Mouse (Mus musculus) induced T-regulatory cell, adult 2 months (primary cell): ENCODE measurements around the gene Anks3.
A peak's percentile ranks its signal among the peaks of the same experiment; 100 is the strongest.

ENCODE experiments used
- DNase-seq: peaks from one replicate; pipeline ENCODE4 v3.0.0-alpha.2; 2012; ENCODE audit warnings: low read depth

Gene Anks3

DNA sequence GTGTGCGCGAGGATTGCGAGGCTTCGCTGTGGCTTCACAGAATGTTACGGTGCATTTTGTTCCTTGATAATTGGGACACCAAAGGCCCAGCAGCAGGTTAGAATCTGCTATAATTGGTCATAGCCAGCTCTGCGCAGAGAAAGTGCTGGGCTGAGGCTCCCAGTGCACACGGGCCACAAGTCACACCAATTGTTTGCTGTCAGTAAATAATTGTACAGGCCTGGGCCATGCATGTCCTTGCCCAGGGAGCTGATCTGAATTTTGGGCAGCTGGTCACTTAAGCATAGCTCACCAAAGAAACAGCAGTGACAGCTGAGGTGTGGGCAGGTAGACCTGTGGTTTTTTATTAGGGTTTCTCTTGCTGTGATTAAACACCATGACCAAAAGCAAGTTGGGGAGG lies 36.0 kb downstream of the Anks3 start:
- no peak for DNase-seq

DNA sequence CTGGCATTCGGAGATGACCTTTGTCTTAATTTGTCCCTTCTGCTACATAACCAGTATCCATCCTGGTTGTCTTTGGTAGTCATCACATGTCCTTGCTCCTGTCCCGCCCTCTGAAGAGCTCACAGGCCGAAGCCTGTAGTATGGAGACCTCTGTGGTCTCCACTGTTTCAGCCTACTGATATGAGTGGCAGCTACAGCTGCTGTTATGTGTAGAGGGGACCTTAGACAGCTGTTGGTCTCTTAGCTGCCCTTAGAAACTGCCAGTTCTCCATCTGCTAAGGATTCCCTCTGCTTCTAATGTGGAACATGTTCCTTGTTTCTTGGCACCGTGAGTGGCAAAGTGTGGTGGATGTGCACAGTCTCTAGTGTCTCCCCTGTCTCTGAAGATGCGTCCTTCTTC lies 40.0 kb downstream of the Anks3 start:
- no peak for DNase-seq

DNA sequence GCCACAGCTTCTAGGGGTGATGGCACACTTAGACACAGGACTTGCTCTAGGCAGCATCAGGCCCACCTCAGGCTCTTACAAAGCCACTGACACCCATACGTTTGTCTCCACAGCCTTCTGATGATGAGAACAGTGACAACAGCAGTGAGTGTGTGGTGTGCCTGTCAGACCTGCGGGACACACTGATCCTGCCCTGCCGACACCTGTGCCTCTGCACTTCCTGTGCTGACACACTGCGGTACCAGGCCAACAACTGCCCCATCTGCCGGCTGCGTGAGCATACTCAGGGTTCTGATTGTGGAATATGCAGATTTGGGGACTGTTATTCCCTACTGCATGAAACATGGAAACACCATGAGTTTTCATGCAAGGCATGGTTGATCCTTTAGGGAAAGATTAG lies 41.5 kb downstream of the Anks3 start:
- no peak for DNase-seq

DNA sequence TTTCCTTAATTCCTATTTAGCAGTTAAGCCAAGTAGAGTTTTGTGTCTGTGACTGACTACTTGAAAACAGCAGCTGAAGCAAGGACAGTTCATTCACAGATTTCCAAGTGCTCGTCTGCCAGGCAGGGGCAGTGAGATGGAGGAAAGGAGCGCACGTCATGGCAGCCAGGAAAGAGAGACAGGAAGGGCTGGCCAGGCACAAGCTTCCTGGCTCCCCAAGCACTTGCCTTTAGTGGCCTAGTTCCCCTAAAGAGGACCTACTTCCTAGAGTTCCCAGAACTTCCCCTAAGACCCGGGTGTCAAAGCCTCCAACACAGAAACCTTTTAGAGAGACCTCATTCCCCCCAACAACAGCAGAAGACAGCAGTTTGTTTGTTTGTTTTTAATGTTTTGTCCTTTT lies 43.4 kb downstream of the Anks3 start:
- DNase-seq, result no peak

DNA sequence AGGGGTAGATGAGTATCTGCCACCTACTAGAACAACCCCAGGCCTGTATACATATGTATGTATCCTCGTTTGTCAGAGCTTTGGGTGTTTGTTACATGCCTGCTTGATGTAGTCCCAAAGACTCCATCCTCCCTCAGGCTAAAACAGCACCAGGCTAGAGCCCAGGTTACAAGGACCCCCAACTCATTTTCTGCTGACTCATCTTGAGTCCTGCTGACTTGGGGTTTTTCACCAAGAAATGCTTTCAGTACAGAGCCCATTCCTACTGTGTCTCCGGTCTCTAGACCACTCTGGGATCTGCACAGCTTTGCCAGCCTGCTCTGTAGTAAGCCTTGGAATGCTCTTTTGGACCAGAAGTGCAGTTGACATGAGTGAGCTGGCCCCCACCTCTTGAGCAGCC lies 47.4 kb downstream of the Anks3 start:
- no peak for DNase-seq

DNA sequence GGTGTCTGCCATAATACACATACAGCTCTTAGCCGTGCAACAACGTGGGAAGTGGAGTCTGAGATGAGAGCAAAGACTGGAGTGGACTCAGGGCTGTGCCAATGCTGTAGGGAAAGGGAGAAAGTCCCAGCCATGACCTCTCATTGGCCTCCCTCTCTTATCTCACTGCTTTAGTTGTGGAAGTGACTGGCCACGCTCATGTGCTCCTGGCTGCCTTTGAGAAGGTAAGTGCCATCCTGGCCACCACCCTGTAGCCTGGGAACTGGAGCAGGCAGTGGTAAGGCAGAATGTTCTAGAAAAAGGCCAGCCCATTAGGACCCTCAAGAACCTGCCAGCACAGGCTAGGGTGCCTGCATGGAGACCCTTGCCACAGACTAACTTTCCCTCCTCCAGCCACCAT lies 48.1 kb downstream of the Anks3 start:
- no peak for DNase-seq

DNA sequence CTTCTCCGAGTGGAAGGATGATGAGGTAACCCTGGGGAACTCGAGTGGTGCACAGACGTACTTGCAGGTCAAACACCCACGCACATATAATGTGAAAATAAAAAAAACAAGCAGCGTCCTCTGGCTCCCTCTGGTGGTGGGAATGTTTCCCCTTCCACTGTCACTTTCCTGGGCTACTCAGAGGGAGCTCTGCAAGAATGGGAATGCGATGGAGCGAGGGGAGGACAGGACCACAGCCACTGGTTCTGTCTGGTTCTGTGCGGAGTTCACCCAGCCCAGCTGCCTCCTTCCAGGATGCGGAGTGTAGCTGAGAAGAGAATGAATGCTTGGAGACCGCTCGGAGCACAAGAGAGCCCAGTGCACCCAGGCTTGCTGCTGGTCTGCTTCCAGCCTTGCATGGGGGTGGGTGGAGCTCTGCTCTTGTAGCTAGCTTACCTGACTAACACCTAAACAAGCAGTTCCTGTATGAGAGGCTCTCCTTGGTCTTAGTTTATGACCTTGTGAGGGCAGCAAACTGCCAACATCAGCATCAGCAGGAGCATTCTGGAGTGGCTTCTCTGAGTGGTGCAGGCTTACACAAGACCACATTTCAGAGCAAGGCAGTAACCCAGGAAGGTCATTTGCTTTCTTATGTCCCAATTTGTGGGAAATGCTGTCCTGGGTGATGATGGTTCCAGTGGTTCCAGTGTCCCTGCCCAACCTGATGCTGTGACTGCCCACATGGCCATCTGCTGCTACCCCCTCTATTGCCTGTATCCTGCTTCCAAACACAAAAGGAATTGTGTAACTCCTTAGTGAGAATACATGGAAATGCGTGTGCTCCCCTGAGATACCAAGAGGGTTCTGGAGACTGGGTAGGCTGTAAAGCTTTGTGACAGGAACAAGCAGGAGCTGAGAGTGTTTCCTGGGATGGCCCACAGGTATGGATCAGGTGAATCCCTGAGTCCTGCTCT lies 49.9 kb downstream of the Anks3 start:
- peak; percentile 90 for DNase-seq

DNA sequence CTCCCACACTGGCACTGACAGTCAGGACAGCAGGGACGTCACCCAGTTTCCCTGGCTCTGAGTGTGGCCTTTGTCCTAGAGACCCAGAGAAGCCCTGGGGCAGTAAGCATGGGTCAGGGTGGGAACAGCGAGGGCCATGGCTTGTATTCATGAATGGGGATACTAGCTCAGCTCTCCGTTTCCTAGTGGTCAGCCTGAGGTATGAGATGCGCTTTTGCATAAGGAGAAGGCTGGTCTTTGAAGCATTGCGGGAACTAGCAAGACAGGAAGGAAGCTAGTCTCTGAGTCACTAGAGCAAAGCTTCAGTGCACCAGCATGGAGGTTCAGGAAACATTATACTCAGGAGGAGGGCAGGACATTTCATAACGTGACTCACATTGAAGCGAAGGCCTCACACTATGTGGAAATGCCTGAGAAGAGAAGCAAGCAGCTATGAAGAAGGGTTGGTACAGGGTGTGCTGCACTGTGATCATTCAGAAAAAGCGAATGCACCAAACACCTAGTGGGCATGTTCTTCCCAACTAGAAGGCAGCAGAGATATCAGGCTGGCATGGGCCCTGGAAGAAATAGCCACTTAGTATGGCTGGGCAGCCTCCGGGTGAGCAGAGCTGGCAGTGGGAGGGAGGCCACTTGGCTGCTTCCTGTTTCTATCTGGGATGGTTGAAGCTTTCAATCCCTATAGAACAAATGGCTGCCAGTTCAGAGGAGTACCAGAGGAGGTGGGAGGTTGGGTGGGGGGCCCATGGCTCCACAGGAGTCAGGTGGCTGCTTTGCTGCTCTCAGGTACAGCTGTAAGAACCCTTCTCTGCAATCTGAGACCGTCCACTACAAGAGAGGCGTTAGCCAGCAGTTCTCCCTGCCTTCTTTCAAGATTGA lies 50.9 kb downstream of the Anks3 start:
- DNase-seq, result peak; percentile 44

DNA sequence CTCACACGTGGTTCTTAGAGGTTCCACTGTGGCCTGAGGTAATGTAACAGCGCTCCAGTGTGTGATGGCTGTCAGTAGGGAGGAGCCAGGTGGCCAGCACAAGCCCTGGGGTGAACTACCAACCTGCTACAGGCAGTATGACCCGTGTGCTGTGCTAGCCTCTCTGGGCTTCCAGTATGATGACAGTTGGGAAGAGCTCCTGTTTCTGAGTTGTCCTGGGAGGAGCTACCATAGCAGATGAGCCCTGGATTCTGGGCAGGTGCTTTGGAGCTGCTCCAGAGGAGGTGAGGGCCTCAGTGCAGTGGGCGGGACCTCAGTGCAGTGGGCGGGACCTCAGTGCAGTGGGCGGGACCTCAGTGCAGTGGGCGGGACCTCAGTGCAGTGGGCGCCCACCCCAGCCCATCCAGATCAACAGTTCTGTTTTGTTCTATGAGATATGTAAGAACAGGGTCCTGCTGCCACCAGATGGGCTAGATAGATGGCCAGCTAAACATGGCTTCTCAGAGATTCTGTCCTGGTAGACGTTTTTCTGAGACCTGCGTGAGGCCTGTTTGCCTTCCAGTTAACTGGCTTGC lies 51.8 kb downstream of the Anks3 start:
- DNase-seq, result no peak

DNA sequence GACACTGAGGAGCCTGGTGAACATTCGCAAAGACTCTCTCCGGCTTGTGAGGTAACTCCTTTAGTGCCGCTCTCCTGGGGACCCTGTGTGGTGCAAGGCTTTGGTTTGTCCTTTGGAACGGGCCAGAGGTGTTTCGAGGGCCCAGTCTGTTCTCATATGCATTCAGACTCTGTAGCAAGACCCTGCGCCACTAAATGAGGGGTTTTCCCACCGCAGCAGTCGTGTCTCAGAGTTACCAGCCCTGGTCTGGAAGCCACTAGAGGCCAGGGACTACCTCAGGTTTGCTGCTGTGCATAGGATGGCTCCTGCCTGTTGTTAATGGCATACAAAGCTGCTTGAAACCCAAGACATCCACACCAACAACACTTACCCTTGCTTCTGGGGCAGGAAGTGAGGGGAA lies 53.2 kb downstream of the Anks3 start:
- no peak for DNase-seq

DNA sequence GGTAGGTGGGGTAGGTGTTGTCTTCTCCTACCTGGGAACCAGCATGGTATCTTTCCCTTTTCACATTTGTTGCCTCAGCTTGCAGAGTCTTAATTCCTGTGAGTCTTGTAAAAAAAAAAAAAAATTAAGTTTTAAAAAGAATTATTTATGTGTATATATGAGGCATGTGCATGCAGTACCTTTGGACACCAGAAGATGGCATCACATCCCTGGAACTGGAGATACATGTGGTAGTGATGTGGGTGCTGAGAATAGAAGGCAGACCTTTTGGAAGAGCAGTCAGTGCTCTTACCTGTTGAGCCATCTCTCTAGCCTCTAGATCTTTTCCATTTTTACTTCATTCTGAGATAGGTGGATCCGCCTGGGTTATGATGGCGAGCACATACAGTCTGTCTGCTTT lies 54.3 kb downstream of the Anks3 start:
- peak; percentile 49 for DNase-seq

DNA sequence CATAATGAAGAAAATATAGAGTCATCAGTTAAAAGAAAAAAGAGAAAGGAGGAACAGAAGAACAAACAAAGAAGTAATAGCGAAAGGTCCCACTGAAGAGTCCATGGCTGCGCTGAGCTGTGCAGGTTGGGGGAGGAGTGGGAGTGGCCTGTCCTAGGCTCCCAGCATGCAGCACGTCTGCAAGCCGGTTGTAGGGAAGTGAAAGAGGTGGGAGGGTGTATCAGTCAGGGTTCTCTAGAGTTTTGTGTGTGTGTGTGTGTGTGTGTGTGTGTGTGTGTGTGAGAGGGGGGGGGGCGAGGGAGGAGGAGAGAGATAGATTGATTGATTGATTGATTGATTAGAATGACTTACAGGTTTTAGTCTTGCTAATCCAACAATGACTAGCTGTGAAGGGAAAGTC lies 56.0 kb downstream of the Anks3 start:
- peak; percentile 44 for DNase-seq

DNA sequence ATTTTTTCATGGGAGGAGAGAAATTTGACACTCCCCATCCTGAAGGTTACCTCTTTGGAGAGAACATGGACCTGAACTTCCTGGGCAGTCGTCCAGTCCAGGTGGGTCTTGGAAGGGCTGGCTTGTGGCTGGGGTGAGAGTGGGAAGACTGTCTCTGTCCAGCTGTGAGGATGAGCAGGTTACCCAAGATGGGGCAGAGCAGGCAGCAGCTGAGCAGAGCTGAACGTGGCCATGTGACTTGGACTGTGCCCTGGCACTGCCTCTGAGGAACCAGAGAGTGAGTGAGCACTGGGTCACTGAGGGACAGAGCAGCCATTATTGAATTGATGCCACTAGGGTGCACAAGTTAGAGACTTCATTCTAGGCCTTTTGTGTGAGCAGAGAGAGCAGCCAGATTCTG lies 56.6 kb downstream of the Anks3 start:
- DNase-seq, result no peak

DNA sequence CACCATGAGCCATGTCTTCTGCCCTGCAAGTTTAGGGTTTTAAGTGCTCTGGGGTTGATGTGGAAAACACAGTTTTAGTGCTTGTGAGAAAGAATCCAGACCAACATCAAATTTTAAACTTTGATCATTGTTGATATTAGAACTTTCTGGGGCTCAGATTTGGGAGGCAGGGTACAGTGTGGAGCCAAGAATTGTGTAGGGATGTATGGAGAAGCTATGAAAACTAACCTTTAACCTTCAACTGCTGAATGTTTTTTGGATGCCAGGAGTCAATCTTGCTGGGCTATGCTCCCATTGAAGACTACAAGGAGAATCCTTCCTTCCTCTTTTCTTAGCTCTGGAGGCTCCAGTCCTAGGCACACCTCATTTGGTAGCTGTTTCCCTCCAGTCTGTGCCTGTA lies 57.4 kb downstream of the Anks3 start:
- no peak for DNase-seq

DNA sequence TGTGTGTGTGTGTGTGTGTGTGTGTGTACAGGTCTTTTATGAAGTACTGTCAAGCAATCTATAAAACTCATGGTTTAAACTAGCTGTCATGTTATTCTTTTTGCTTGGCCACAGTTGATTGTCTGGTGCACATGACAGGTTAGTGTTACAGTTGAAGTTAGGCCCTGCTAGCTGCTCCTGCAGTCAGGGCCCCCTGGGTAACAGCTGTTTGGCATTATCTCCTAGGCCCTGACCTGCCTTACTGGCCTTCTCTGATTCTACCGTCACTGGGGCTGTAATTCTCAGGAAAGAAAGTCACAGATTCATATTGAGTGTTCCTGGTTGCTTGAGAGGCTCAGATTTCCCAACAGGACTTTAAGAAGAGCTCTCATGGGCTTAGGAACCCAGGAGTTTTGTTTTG lies 58.4 kb downstream of the Anks3 start:
- no peak for DNase-seq

DNA sequence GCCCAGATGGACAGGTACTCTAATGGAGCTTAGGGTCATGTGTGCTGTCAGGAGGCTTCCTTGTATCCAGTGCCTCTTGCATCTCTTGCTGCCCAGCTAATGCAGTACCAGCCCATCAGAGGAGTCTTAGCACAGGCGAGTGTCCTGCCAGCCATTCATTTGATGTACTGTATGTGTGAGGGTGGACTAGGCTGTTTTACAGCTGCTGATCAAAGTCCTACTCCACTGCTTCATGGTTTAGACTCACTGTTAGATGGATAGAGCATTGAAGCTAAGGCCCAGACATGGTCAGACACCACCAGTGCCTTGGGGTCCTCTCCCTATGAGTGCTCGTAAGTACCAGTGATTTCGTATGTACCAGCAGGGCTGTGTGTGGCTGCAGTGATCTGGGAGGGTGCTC lies 59.1 kb downstream of the Anks3 start:
- DNase-seq, result no peak

DNA sequence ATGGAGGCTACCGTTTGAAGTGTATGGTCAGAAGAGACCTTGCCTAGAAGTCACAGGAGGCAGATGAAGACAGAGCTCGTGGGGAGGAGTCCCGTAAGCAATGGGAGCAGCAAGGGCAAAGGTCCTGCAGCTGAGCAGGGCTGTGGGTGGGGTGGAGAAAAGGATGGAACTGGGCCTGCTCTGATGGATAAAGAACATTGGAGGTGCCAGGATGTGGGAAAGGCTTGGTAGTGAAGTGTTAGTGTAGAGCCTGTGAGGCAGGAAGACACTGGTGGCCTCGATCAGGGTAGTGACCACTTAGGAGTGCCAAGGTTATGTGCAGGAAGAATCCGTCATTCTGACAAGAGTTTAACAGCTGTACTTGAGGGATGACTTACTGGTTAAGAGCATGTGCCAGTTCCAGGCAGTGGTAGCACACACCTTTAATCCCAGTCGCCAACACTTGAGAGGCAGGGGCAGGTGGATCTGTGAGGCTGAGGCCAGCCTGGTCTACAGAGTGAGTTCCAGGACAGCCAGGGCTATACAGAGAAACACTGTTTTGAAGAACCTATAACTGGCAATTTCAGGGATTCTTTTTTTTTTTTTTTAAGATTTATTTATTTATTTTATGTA lies 60.4 kb downstream of the Anks3 start:
- no peak for DNase-seq

DNA sequence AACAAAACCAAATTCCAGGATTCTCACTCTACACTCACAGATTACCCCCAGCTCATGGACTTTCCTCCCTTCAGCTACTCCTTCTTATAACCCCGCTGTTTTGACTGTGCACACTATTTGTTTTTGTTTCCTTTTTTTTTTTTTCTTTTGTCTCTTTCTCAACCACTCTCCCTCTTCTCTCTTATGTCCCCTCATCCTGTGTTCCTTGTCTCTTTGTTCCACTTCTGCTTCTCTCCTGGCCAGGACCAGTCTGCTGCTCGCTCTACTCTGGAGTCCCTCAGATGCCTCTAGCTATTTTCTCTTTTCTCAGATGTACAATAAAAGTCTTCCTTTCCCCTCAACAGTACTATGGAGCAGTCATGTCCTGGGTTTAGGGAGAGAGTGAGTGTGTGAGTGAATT lies 61.6 kb downstream of the Anks3 start:
- no peak for DNase-seq

DNA sequence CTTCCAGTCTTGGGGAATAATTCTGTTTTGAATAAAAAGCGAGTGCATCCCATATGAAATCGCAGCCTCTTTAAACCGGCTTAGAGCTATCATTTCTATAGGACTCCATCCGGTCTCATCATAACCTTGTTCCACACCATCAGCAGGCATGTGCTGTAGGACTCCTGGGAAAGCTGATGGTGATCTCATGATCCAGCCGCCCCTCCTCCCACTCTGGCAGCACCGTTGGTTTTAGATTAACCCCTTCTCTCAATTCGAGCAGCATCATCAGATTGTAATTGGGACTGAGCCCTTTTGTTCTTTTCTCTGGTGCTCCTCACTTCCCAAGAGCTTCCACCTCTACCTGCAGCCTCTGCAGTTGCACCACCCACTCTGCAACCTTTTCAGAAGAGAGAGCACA lies 62.8 kb downstream of the Anks3 start:
- no peak for DNase-seq

DNA sequence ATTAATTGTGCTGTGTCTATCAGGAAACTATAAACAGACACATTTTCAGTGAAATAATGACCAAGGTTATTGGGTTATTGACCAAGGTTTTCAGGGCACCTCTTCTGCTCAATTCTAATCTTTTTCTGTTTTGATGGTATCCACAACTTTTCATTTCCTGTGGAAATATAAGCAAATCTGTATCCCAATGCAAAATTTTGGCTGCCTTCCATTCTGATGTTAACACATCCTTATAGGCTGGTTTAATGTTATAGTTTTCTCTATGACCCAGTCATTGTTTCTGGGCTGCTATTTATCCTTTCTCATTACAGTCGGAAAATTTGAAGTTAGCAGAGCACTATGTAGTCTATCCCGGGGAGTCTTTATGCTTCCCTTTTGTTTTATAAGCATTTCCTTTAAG lies 64.3 kb downstream of the Anks3 start:
- DNase-seq, result no peak

DNA sequence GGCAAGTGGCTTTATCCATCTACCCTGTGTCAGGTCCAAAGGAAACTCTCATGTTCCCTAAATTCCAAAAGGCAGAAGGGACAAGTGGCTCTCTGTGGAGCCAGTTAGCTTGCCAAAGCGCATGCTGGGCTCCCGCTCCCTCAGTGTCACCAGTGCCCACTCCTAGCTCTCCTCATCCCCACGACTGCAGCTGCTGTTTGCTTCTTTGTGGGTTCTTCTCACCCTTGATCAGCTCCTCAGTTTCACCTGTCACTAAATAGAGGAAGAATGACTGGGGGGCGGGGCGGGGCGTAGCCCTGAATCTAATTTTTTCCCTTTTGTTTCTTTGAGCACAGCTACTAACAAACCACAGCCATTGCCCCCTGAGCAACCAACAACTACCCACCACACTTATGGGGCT lies 65.1 kb downstream of the Anks3 start:
- no peak for DNase-seq

DNA sequence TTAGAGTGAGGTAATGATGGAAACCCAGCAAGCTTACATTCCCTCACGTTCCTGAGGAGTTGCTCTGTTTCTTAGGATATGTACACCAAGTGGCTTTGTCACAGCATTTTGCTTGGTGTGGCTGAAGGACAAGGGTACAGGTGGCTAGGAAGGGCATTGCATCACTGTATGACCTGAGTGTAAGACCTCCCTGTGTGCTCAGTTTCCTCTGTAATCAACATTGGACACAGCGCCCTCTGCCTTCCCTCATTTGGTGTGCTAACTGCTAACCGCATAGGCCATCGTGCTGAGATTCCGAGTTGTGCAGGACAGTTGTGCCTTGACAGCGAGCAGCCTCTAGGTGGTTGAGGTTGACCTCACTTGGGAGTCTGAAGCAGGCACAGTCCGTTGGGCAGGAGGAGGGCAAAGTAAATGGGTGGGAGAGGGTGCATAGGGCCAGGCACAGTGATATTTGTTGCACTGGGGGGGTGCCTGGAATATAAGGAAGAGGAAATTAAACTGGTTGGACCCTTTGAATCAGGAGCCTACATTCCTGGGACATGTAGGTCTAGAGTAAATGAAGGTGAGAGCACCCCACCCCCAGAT lies 66.8 kb downstream of the Anks3 start:
- no peak for DNase-seq
